Comparison of ENCODE assay signal across 10 mouse cellular contexts in genomic region chr16:21496799-21497198, GRCm38 (mm10).
"Had no signal": no experiment of that assay in that cellular context is flagged by ENCODE, and none has a peak within 500 bp of the region (broad histone marks: within the 10 kb centered on the region; RNA-seq: fewer than 3 reads in every experiment).

No protein-coding gene starts in this region.

- H3K4me1 ChIP-seq: limb, embryonic 10.5 days had no signal

- H3K27me3 ChIP-seq: midbrain, embryonic 13.5 days; stomach, embryonic 15.5 days had no signal

- DNase-seq: kidney, postnatal 25 days; lung, adult 2 months; lung, postnatal 36 days; right cerebral cortex, postnatal 14 days; thymus, adult 2 months; thymus, postnatal 25 days had no signal

- H3K9ac ChIP-seq: midbrain, embryonic 13.5 days; stomach, embryonic 15.5 days had no signal

- ATAC-seq: midbrain, embryonic 13.5 days had no signal

- H3K4me3 ChIP-seq: left cerebral cortex, adult 2 months; limb, embryonic 10.5 days; midbrain, embryonic 13.5 days; stomach, embryonic 15.5 days had no signal

- H3K27ac ChIP-seq: left cerebral cortex, adult 2 months; limb, embryonic 10.5 days; midbrain, embryonic 13.5 days; stomach, embryonic 15.5 days had no signal

- H3K4me2 ChIP-seq: midbrain, embryonic 13.5 days; stomach, embryonic 15.5 days had no signal

- H3K9me3 ChIP-seq: limb, embryonic 10.5 days; midbrain, embryonic 13.5 days; stomach, embryonic 15.5 days had no signal

- H3K36me3 ChIP-seq: stomach, embryonic 15.5 days had no signal
